Mouse (Mus musculus) bone marrow, adult 2 months (tissue): ENCODE results near the gene Dnajc30. TPM values are rescaled to one million over a fixed set of nuclear protein-coding genes. Genes with fewer than 3 reads are reported as not detected.

Source experiments
- H3K27ac ChIP-seq: fragments of 200-500 bp; 2 replicates; pipeline ENCODE4 v1.5.1; 2012; ENCODE audit warnings: low read depth, mild to moderate bottlenecking, control low read depth, inconsistent platforms, low read length; ENCODE audit not compliant: control insufficient read depth, poor library complexity, insufficient read depth
- H3K4me1 ChIP-seq: fragments of 200-500 bp; 2 replicates; pipeline ENCODE4 v1.6.1; 2011; ENCODE audit warnings: low read length; ENCODE audit not compliant: control insufficient read depth, insufficient read depth
- H3K4me3 ChIP-seq: fragments of 200-500 bp; replicated peaks from 2 replicates; pipeline ENCODE3; 2011; ENCODE audit warnings: mild to moderate bottlenecking, low read depth, low read length, control low read depth; ENCODE audit not compliant: control insufficient read depth
- CTCF ChIP-seq: fragments of 200-500 bp; IDR thresholded peaks from 2 replicates; pipeline ENCODE4 v1.5.1; 2011; ENCODE audit warnings: low read length, control low read depth; ENCODE audit not compliant: control insufficient read depth, insufficient read depth
- POLR2A ChIP-seq: fragments of 200-500 bp; IDR thresholded peaks from 2 replicates; pipeline ENCODE4 v1.6.1; 2011; ENCODE audit warnings: low read depth, mild to moderate bottlenecking, control low read depth, low read length, borderline replicate concordance; ENCODE audit not compliant: control insufficient read depth
- WGBS: fragments of 180-500 bp; shearing (Covaris S2); methylation state at CpG from one replicate; pipeline ENCODE4 v1.1.7; 2018; 5-methylcytosine and 5-hydroxymethylcytosine counted together
- polyA plus RNA-seq: library from polyadenylated mRNA; stranded (reverse); fragments of >200 nt; gene quantifications from 2 replicates; pipeline ENCODE4 v1.2.4, GENCODE M21; 2011; ENCODE audit warnings: low replicate concordance; ENCODE audit not compliant: missing spikeins, insufficient read depth, insufficient read length

The Dnajc30 gene
- polyA plus RNA-seq, 1 experiment: 18.8 TPM

GRCm38 (mm10) chr5:135072061-135072460 is 8.1 kb downstream of the Dnajc30 start:
- WGBS: 76% methylated on average over 2 of the region's 2 CpGs
- TF ChIP-seq CTCF (no peak), POLR2A (no peak)
- Histone ChIP-seq H3K27ac (no peak overlapping the region), H3K4me1 (no peaks in the 10 kb centered on the region), H3K4me3 (no peak overlapping the region)

- H3K4me1 ChIP-seq: no peaks in the 10 kb centered on the region
- no peak overlapping the region for H3K27ac ChIP-seq
- WGBS: 83% methylated on average over 6 of the region's 6 CpGs
- TF ChIP-seq CTCF: no peak
- TF ChIP-seq POLR2A: no peak
- no peak overlapping the region for H3K4me3 ChIP-seq
These were observed 8.7 kb downstream of the Dnajc30 start for GRCm38 (mm10) chr5:135072720-135073119.

DNA sequence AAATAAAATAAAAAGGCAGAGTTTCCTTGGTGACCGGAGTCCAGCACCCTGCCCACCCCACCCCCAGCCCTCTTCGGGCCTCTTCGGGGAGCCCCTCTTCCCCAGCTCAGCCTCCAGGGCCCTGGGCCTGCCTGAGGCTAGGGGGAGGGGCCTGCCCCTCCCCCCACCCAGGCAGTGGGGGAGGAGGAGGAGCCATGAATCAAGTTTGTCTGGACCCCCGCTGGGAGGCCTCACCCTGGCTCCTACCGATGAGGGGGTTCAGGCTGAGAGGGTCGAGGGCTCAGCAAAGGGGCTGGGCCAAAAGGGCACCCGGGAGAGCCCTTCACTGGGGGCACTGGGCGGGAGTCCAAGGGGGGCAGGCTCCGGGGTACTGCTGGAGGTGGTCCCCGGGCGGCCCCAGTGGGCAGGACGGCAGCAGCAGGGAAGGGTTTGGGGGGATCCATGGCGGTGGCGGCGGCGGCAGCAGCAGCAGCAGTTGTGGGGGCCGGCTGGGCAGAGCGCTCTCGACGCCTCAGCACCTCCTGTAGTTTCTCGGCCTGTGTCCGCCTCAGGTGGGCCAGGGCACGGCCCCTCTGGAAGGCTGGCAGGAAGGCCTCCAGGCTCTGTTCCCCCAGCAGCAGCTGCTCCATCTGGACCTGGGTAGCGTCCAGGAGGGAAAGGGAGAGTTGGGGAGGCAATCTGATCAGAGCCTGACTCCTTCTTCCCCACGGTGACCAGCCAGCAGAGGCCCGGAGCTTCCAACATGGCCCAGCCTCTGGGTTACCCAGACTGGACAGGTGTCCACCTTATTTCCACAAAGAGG is 9.5 kb downstream of the Dnajc30 start:
- Histone ChIP-seq H3K4me1 (no peaks in the 10 kb centered on the region), H3K27ac (no peak overlapping the region; the same call in 1 of the 2 replicates), H3K4me3 (no peak overlapping the region)
- 73% methylated on average over 26 of the region's 26 CpGs for WGBS
- no peak for TF ChIP-seq CTCF
- no peak for TF ChIP-seq POLR2A

DNA sequence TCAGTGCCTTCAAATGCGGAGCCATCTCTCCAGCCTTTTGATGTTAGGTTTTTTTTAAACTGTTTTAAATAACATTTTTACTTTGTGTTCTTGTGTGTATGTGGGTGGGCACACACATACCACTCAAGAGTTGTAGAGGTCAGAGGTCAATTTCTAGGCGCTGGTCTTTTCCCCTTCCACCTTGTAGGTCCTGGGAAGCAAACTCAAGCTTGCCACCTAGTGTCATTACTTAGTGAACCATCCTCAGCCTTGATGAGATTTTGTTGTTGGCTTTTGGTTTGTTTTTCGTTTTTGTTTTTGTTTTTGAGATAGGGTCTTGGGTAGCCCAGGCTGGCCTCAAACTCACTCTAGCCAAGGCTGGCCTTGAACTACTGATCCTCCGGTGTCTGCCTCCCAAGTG is 11.7 kb downstream of the Dnajc30 start:
- Histone ChIP-seq H3K27ac (no peak overlapping the region), H3K4me1 (no peaks in the 10 kb centered on the region), H3K4me3 (no peak overlapping the region)
- WGBS: 63% methylated on average over 4 of the region's 4 CpGs
- TF ChIP-seq POLR2A: no peak
- TF ChIP-seq CTCF: no peak

GRCm38 (mm10) chr5:135076368-135076767 is 12.4 kb downstream of the Dnajc30 start:
- 86% methylated on average over 14 of the region's 14 CpGs for WGBS
- Histone ChIP-seq H3K4me1 (no peaks in the 10 kb centered on the region), H3K27ac (no peak overlapping the region; the same call in 1 of the 2 replicates), H3K4me3 (no peak overlapping the region)
- TF ChIP-seq POLR2A (no peak), CTCF (no peak)

GRCm38 (mm10) chr5:135076931-135077505 is 13.0 kb downstream of the Dnajc30 start:
- Histone ChIP-seq H3K27ac (no peak overlapping the region), H3K4me1 (no peaks in the 10 kb centered on the region), H3K4me3 (no peak overlapping the region)
- no peak for TF ChIP-seq CTCF
- TF ChIP-seq POLR2A: no peak
- 50% methylated on average over 14 of the region's 14 CpGs for WGBS

- WGBS: 2% methylated on average over 77 of the region's 83 CpGs
These were observed 13.8 kb downstream of the Dnajc30 start, which contains the start of gene Vps37d for GRCm38 (mm10) chr5:135077564-135078481. Gene Vps37d (minus strand): TSS chr5:135078266.

GRCm38 (mm10) chr5:135078482-135078810 is 14.4 kb downstream of the Dnajc30 start:
- Histone ChIP-seq H3K27ac (no peak overlapping the region), H3K4me3 (peak overlapping the region; percentile 31), H3K4me1 (no peaks in the 10 kb centered on the region)
- no peak for TF ChIP-seq POLR2A
- TF ChIP-seq CTCF: no peak
- WGBS: 5% methylated on average over 11 of the region's 11 CpGs

More at GRCm38 (mm10) chr5:135077564-135078481, 13.8 kb downstream of the Dnajc30 start, which contains the start of gene Vps37d:
- peak within 1 kb of the TSS; percentile 39 for H3K4me3 ChIP-seq
- H3K4me1 ChIP-seq: no peaks in the 10 kb centered on the region
- TF ChIP-seq POLR2A (no peak), CTCF (peak; percentile 63; the same call in 1 of the 2 replicates)
- H3K27ac ChIP-seq: no peak within 1 kb of the TSS; the same call in 1 of the 2 replicates
